Mouse (Mus musculus) neural tube, embryonic 15.5 days (tissue): ENCODE measurements around the gene Kat5. TPM values are rescaled to one million over a fixed set of nuclear protein-coding genes. Genes with fewer than 3 reads are reported as not detected.

Source experiments
- ATAC-seq: fragments of 200-750 bp; cut with Nextera tagmentation; 2 replicates; pipeline ENCODE4 v1.8.0; 2017; ENCODE audit warnings: mild to moderate bottlenecking, moderate TSS enrichment, moderate library complexity; ENCODE audit not compliant: low FRiP score
- H3K27ac ChIP-seq: fragments of 300-500 bp; sonication (generic); replicated peaks from 2 replicates; pipeline ENCODE4 v1.5.1; 2015; ENCODE audit warnings: mild to moderate bottlenecking, inconsistent platforms
- H3K27me3 ChIP-seq: fragments of 300-500 bp; sonication (generic); replicated peaks from 2 replicates; pipeline ENCODE4 v1.6.1; 2015; ENCODE audit warnings: inconsistent platforms
- H3K36me3 ChIP-seq: fragments of 300-500 bp; sonication (generic); 2 replicates; pipeline ENCODE4 v1.6.1; 2015; ENCODE audit warnings: inconsistent platforms
- H3K4me1 ChIP-seq: fragments of 300-500 bp; sonication (generic); 2 replicates; pipeline ENCODE4 v1.6.1; 2015; ENCODE audit warnings: inconsistent platforms
- H3K4me2 ChIP-seq: fragments of 300-500 bp; sonication (generic); 2 replicates; pipeline ENCODE4 v1.6.1; 2015; ENCODE audit warnings: inconsistent platforms, mild to moderate bottlenecking, moderate library complexity
- H3K4me3 ChIP-seq: fragments of 300-500 bp; sonication (generic); replicated peaks from 2 replicates; pipeline ENCODE4 v1.5.1; 2015; ENCODE audit warnings: mild to moderate bottlenecking, inconsistent platforms
- H3K9ac ChIP-seq: fragments of 300-500 bp; sonication (generic); replicated peaks from 2 replicates; pipeline ENCODE4 v1.6.1; 2015; ENCODE audit warnings: mild to moderate bottlenecking, inconsistent platforms
- H3K9me3 ChIP-seq: fragments of 300-500 bp; sonication (generic); replicated peaks from 2 replicates; pipeline ENCODE4 v1.6.1; 2016; ENCODE audit warnings: inconsistent platforms
- WGBS: fragments of 180-500 bp; shearing (Covaris S2); methylation state at CpG from one replicate; pipeline ENCODE4 v1.1.7; 2015; ENCODE audit warnings: mixed read lengths; 5-methylcytosine and 5-hydroxymethylcytosine counted together
- polyA plus RNA-seq: library from polyadenylated mRNA; unstranded; fragments of >200 nt; fragmentation: Nextera tagmentation; extraction: Ambion mirVana; gene quantifications from 2 replicates; pipeline ENCODE4 v1.2.1, GENCODE M21; 2015

Kat5 gene
- polyA plus RNA-seq, 1 experiment from 2014 or later: 66.2 TPM

DNA sequence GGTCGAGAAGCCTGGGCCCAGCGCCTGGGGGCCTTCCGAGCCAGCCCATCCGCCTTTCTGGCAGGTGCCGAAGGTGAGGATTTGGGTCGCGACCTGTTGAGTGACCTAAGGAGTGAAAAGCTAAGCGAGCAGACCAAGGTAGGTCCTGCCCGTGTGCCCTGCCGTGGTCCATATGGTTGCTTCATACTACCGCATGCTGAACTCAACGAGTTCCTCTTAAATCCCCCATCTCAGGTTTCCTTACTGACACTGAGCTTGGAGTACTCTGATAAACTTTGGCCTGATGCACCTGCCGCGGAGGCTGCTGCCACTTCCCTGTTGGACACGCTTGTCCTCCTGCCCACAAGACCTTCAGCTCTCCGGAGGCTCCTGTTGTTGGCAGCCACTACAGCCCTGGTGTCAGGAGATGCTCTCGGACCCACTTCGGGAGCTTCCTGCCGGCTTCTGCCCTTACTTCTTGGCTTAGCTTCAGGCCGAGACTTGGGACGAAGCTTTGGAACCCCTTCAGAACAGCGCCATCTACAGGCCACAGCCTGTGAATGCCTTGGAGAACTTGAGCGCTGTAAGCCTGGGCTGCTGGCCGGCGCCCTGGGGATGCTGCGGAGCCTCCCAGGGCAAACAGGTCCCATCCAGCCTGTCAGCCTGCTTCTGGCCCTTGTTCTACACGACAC lies 41.4 kb downstream of the Kat5 start:
- peak overlapping the region; percentile 15; the same call in 1 of the 2 replicates for H3K9ac ChIP-seq
- H3K27ac ChIP-seq: peak overlapping the region; percentile 89; the same call in 1 of the 2 replicates
- ATAC-seq: no peak
- H3K9me3 ChIP-seq: no peaks in the 10 kb centered on the region
- H3K4me3 ChIP-seq: peak overlapping the region; percentile 87
- peaks cover 20% of the 10 kb centered on the region for H3K36me3 ChIP-seq
- H3K27me3 ChIP-seq: peaks cover 29% of the 10 kb centered on the region
- peak overlapping the region; percentile 86 for H3K4me2 ChIP-seq
- WGBS: 5% methylated on average over 27 of the region's 27 CpGs
- peaks cover 27% of the 10 kb centered on the region for H3K4me1 ChIP-seq

- WGBS: under 1% methylated on average over 92 of the region's 102 CpGs
- Histone ChIP-seq H3K9ac (peak within 1 kb of the TSS; percentile 78), H3K27me3 (peaks cover 37% of the 10 kb centered on the region), H3K4me1 (peaks cover 27% of the 10 kb centered on the region), H3K4me2 (peak within 1 kb of the TSS; percentile 86), H3K27ac (peak within 1 kb of the TSS; percentile 89), H3K36me3 (peaks cover 20% of the 10 kb centered on the region), H3K4me3 (peak within 1 kb of the TSS; percentile 87), H3K9me3 (no peaks in the 10 kb centered on the region)
- ATAC-seq: peak; percentile 92
Measured at GRCm38 (mm10) chr19:5567534-5568469, 42.2 kb downstream of the Kat5 start, which contains the start of gene Ap5b1. TSS of gene Ap5b1 (plus strand) at chr19:5568025.

DNA sequence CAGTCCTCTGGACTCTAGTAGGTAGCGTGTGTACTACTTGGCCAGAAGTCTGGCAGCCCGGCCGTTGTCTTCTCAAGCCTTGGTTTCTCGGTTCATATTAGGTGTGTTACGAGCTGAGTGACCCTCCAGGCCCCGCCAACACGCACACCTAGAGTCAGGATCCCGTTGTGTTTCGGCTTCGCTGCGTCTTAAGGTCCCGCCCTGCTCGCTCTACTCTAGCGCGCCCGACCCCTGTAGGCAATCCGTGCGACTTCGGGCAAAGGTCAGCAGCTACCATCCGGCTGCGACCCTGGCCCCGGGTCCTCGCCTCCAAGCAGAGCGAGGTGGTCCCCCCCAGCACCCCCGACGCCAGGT lies 42.9 kb downstream of the Kat5 start:
- peaks cover 20% of the 10 kb centered on the region for H3K36me3 ChIP-seq
- WGBS: 2% methylated on average over 26 of the region's 26 CpGs
- peak overlapping the region; percentile 89 for H3K27ac ChIP-seq
- peak overlapping the region; percentile 86 for H3K4me2 ChIP-seq
- H3K4me1 ChIP-seq: peaks cover 27% of the 10 kb centered on the region
- H3K27me3 ChIP-seq: peaks cover 43% of the 10 kb centered on the region
- H3K4me3 ChIP-seq: peak overlapping the region; percentile 87
- peak; percentile 19 for ATAC-seq
- H3K9me3 ChIP-seq: no peaks in the 10 kb centered on the region
- H3K9ac ChIP-seq: peak overlapping the region; percentile 78

DNA sequence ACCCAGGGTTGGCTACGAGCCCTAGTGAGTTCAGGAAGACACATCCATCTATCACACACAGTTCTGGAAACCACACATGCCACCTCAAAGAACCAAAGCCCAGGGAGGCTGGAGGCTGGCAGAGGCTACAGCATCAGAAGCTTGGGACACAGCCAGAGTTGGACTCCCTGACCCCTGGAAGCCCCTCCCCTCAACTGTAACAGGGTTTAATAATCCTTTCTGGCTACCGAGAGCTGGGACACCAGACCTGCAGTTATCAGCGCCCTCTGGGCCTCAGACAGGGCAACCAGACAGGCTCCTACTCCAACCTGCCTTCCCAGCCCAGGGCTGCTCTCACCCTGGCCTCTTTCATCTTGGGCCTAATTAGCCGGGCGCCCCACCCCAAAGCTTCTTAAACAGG lies 43.7 kb downstream of the Kat5 start:
- H3K27me3 ChIP-seq: peaks cover 52% of the 10 kb centered on the region
- peak overlapping the region; percentile 86; the same call in 1 of the 2 replicates for H3K4me2 ChIP-seq
- no peak for ATAC-seq
- H3K4me1 ChIP-seq: peaks cover 27% of the 10 kb centered on the region
- peaks cover 13% of the 10 kb centered on the region for H3K36me3 ChIP-seq
- no peak overlapping the region for H3K4me3 ChIP-seq
- 55% methylated on average over 5 of the region's 5 CpGs for WGBS
- H3K27ac ChIP-seq: no peak overlapping the region
- H3K9me3 ChIP-seq: no peaks in the 10 kb centered on the region
- H3K9ac ChIP-seq: no peak overlapping the region

DNA sequence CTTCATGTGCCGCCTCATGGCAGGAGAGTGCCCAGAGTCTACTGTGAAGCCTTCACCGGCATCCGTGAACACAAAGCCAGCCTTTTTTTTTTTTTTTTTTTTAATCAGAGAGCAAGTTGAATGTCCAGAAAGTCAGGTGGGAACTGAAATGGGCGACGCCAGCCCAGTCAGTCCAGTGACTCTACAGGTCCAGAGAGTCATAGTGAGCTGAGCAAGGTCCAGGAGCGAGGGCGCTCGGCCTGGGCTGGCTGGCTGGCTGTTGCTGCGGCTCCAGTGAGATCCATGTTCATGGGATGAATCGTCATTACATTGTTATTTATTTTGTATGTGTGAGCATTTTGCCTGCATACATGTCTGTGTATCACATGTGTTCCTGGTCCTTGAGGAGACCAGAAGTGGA lies 47.3 kb downstream of the Kat5 start:
- no peaks in the 10 kb centered on the region for H3K9me3 ChIP-seq
- H3K4me1 ChIP-seq: peaks cover 28% of the 10 kb centered on the region
- ATAC-seq: no peak
- H3K27ac ChIP-seq: no peak overlapping the region
- no peak overlapping the region for H3K9ac ChIP-seq
- no peak overlapping the region for H3K4me2 ChIP-seq
- no peaks in the 10 kb centered on the region for H3K36me3 ChIP-seq
- 91% methylated on average over 10 of the region's 10 CpGs for WGBS
- H3K4me3 ChIP-seq: no peak overlapping the region
- peaks cover 82% of the 10 kb centered on the region for H3K27me3 ChIP-seq

DNA sequence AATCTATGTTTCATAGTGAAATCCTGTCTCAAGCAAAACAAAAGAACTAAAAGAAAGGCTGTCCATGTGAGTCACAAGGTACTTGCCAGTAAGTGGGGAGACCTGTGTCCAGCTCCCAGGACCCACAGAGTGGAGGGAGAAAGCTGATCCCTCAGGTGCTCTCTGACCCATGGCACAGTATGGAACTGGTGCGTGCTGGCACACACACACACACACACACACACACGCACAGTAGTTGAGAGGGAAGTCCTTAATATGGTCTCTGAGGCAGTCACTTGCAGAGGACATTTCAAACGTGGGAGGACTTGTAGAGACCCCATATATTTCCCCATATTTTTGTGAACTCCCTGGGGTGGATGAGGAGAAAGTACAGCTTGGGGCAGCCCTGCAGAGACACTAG lies 48.2 kb downstream of the Kat5 start:
- H3K9ac ChIP-seq: no peak overlapping the region
- 59% methylated on average over 3 of the region's 3 CpGs for WGBS
- peaks cover 91% of the 10 kb centered on the region for H3K27me3 ChIP-seq
- peaks cover 24% of the 10 kb centered on the region for H3K4me1 ChIP-seq
- no peak overlapping the region for H3K27ac ChIP-seq
- no peaks in the 10 kb centered on the region for H3K36me3 ChIP-seq
- no peak for ATAC-seq
- H3K4me2 ChIP-seq: no peak overlapping the region
- H3K9me3 ChIP-seq: no peaks in the 10 kb centered on the region
- H3K4me3 ChIP-seq: no peak overlapping the region

DNA sequence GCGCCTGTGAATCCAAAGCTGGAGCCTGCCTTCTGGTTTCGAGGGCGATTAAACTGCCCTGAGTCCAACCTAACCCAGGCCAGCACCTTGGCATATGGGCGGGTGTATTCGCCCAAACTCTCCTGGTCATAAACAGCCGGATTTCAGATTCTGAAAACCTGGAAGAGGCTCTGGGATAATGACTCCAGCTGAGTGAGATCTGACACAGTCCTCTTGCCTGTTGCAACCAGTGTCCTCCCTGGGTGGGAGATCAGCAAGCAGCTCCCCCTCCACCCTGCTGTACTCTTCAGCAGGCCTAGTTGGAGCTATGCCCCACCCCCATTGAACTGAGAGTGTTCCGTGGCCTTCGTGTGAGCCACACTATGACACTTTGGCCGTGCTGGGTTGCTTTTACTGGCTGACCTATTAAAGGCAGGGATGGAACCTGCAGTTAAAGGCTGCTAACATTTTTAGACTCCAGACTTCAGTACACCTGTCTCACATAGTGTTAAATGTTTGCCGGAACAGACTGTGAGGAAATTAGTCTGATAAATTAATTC lies 48.7 kb downstream of the Kat5 start:
- Histone ChIP-seq H3K4me3 (peak overlapping the region; percentile 41), H3K27ac (no peak overlapping the region), H3K9ac (no peak overlapping the region), H3K36me3 (no peaks in the 10 kb centered on the region), H3K9me3 (no peaks in the 10 kb centered on the region), H3K4me2 (peak overlapping the region; percentile 73), H3K4me1 (peaks cover 18% of the 10 kb centered on the region), H3K27me3 (peaks cover 97% of the 10 kb centered on the region)
- ATAC-seq: no peak
- 12% methylated on average over 10 of the region's 10 CpGs for WGBS

GRCm38 (mm10) chr19:5560457-5561041 lies 49.5 kb downstream of the Kat5 start, which contains the start of gene Ovol1:
TSS of gene Ovol1 (minus strand) at chr19:5560646.
- Histone ChIP-seq H3K4me1 (peaks cover 18% of the 10 kb centered on the region), H3K4me2 (peak within 1 kb of the TSS; percentile 73), H3K4me3 (peak within 1 kb of the TSS; percentile 41), H3K9me3 (no peaks in the 10 kb centered on the region), H3K27me3 (peaks cover 96% of the 10 kb centered on the region), H3K36me3 (no peaks in the 10 kb centered on the region), H3K9ac (peak within 1 kb of the TSS; percentile 24), H3K27ac (no peak within 1 kb of the TSS)
- WGBS: under 1% methylated on average over 57 of the region's 57 CpGs
- ATAC-seq: no peak

GRCm38 (mm10) chr19:5559631-5560456 lies 50.2 kb downstream of the Kat5 start:
- H3K4me2 ChIP-seq: peak overlapping the region; percentile 73
- H3K9me3 ChIP-seq: no peaks in the 10 kb centered on the region
- H3K27me3 ChIP-seq: peaks cover 92% of the 10 kb centered on the region
- H3K36me3 ChIP-seq: no peaks in the 10 kb centered on the region
- H3K9ac ChIP-seq: peak overlapping the region; percentile 24; the same call in 1 of the 2 replicates
- under 1% methylated on average over 63 of the region's 69 CpGs for WGBS
- H3K4me3 ChIP-seq: peak overlapping the region; percentile 41
- peaks cover 18% of the 10 kb centered on the region for H3K4me1 ChIP-seq
- no peak for ATAC-seq
- H3K27ac ChIP-seq: no peak overlapping the region

DNA sequence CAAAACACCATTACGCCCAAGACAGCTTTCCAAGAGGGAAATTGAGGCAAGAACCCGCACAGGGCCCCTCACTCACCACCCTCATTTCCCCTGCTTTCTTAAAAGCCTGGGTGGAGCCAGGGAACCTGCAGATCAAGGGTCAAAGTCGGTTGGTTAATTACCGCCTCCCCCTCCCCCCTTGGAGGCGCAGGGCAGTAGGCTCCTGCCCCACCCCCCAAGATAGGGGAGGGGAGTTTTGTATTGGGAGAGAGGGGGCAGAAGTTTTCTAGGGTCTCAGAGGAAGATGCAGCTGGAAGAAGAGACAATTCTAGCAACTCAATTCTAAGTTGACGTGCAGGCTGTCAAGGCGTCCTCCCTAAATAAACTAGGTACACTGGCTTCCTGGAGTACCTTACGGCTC lies 50.8 kb downstream of the Kat5 start:
- H3K9ac ChIP-seq: no peak overlapping the region
- no peak for ATAC-seq
- 10% methylated on average over 8 of the region's 8 CpGs for WGBS

More for the DNA sequence above, 50.8 kb downstream of the Kat5 start:
- no peaks in the 10 kb centered on the region for H3K36me3 ChIP-seq
- H3K27me3 ChIP-seq: peaks cover 86% of the 10 kb centered on the region
- 0 out of 2 replicates have a peak overlapping the region, but pooled peaks have one; percentile 41 for H3K4me3 ChIP-seq
- peaks cover 18% of the 10 kb centered on the region for H3K4me1 ChIP-seq
- no peaks in the 10 kb centered on the region for H3K9me3 ChIP-seq
- peak overlapping the region; percentile 73; the same call in 1 of the 2 replicates for H3K4me2 ChIP-seq
- H3K27ac ChIP-seq: no peak overlapping the region
